Mouse (Mus musculus) G1E (cell line): ENCODE measurements at regions not wholly inside any gene's neighbourhood (a gene's known extent, or its start where the extent isn't known, plus 50 kb on each side); places are given as distances from the start of the nearest gene placed in this dataset.

Source experiments
- ATAC-seq: 2 replicates; pipeline ENCODE4 v1.8.0; 2016; ENCODE audit warnings: mild to moderate bottlenecking; ENCODE audit not compliant: insufficient number of reproducible peaks, poor library complexity, low FRiP score, severe bottlenecking; ENCODE audit errors: extremely low read depth
- DNase-seq: peaks from one replicate; pipeline ENCODE4 v3.0.0; 2012; ENCODE audit warnings: low spot score
- H3K27me3 ChIP-seq: 2 replicates; pipeline ENCODE4 v1.6.1; 2012; ENCODE audit warnings: mild to moderate bottlenecking, low read length, inconsistent platforms; ENCODE audit not compliant: insufficient read depth
- H3K36me3 ChIP-seq: replicated peaks from 2 replicates; pipeline ENCODE3; 2012; ENCODE audit warnings: mild to moderate bottlenecking, inconsistent platforms
- H3K4me1 ChIP-seq: 2 replicates; pipeline ENCODE4 v1.6.1; 2012; ENCODE audit warnings: low read depth, low read length, inconsistent platforms, mixed read lengths; ENCODE audit not compliant: insufficient read depth
- H3K4me3 ChIP-seq: 2 replicates; pipeline ENCODE4 v1.5.1; 2012; ENCODE audit warnings: low read depth, mild to moderate bottlenecking, inconsistent platforms, low read length, moderate library complexity, mixed read lengths
- H3K9me3 ChIP-seq: replicated peaks from 2 replicates; pipeline ENCODE4 v1.6.1; 2012; ENCODE audit warnings: inconsistent platforms
- CTCF ChIP-seq: IDR thresholded peaks from 2 replicates; pipeline ENCODE4 v1.5.1; 2012; ENCODE audit warnings: low read depth, low read length, inconsistent platforms, mixed read lengths
- GATA1 ChIP-seq: IDR thresholded peaks from 2 replicates; pipeline ENCODE4 v1.6.1; 2012; ENCODE audit warnings: borderline replicate concordance, low read length, inconsistent platforms, mixed read lengths
- GATA2 ChIP-seq: IDR thresholded peaks from 2 replicates; pipeline ENCODE4 v1.6.1; 2012; ENCODE audit warnings: low read depth, low read length, inconsistent platforms, borderline replicate concordance
- POLR2AphosphoS5 ChIP-seq: IDR thresholded peaks from 2 replicates; pipeline ENCODE4 v1.6.1; 2012; ENCODE audit warnings: low read depth, low read length, inconsistent platforms; ENCODE audit not compliant: insufficient replicate concordance
- TAL1 ChIP-seq: conservative IDR thresholded peaks from 2 replicates; pipeline ENCODE4 v1.6.1; 2012; ENCODE audit warnings: low read depth, low read length, inconsistent platforms, mixed read lengths

- H3K4me3 ChIP-seq, result no peak overlapping the region
- H3K9me3 ChIP-seq, result peaks cover 57% of the 10 kb centered on the region
- DNase-seq (no peak), ATAC-seq (no peak)
- no peaks in the 10 kb centered on the region for H3K27me3 ChIP-seq
- H3K36me3 ChIP-seq, result no peaks in the 10 kb centered on the region
- no peaks in the 10 kb centered on the region for H3K4me1 ChIP-seq
- no peak for TF ChIP-seq TAL1
- no peak for TF ChIP-seq POLR2AphosphoS5
- TF ChIP-seq GATA2, result no peak
- TF ChIP-seq CTCF, result no peak
- no peak for TF ChIP-seq GATA1
Measured at GRCm38 (mm10) chr10:126625466-126625865, 275.7 kb downstream of the Atp23 start.

DNA sequence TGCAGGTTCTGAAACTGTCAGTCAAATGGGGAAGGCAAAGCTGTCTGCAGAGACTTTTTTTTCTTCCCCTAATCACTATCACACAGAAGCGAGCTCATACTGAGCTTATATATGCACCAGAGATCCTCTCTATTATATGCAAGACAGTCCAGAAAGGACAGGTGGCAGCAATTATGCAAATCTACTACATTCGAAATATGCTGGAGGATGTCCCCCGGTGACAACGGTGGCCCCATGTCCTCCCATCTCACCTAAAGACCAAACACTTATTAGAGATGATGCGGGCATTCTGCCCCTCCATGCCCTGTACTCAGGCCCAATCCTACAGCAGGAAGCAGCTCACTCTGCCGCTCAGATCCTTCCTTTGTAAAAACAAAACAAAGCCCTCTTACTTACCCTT, 280.4 kb downstream of the Atp23 start:
- Histone ChIP-seq H3K36me3 (no peaks in the 10 kb centered on the region), H3K4me3 (no peak overlapping the region), H3K4me1 (no peaks in the 10 kb centered on the region), H3K27me3 (no peaks in the 10 kb centered on the region), H3K9me3 (peaks cover 54% of the 10 kb centered on the region)
- DNase-seq (no peak), ATAC-seq (no peak)
- TF ChIP-seq GATA1 (no peak), TAL1 (no peak), POLR2AphosphoS5 (no peak), CTCF (no peak), GATA2 (no peak)

- DNase-seq, result no peak
- no peak for ATAC-seq
- peaks cover 56% of the 10 kb centered on the region for H3K9me3 ChIP-seq
- no peak for TF ChIP-seq POLR2AphosphoS5
- TF ChIP-seq GATA1, result no peak
- TF ChIP-seq GATA2, result no peak
- TF ChIP-seq TAL1, result no peak
- TF ChIP-seq CTCF, result no peak
- H3K27me3 ChIP-seq, result no peaks in the 10 kb centered on the region
- H3K4me3 ChIP-seq, result no peak overlapping the region
- H3K36me3 ChIP-seq, result no peaks in the 10 kb centered on the region
- no peaks in the 10 kb centered on the region for H3K4me1 ChIP-seq
Measured at GRCm38 (mm10) chr10:126619970-126620369, 281.2 kb downstream of the Atp23 start.

DNA sequence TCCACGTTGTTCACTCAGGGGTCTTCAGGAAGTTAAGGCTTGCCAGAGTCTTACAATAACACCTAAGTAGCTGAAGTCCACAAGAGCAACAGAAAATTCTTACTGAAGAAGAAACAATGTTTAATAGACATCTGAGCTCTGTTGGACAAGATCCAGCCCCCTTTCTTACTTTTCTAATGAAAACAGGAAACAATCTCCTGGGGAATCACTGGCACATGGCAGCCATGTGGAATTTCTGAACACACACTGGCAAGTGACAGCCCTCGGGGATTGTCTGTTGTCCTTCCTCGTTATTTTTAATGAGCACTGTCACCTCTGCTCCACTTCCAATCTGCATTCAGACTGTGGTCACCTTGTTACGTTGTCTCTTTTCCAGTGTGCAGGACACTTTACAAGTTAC, 288.9 kb downstream of the Atp23 start:
- Histone ChIP-seq H3K9me3 (peaks cover 58% of the 10 kb centered on the region), H3K4me1 (no peaks in the 10 kb centered on the region), H3K27me3 (no peaks in the 10 kb centered on the region), H3K36me3 (no peaks in the 10 kb centered on the region), H3K4me3 (no peak overlapping the region)
- TF ChIP-seq GATA2 (no peak), POLR2AphosphoS5 (no peak), CTCF (no peak)
- ATAC-seq (no peak), DNase-seq (no peak)

DNA sequence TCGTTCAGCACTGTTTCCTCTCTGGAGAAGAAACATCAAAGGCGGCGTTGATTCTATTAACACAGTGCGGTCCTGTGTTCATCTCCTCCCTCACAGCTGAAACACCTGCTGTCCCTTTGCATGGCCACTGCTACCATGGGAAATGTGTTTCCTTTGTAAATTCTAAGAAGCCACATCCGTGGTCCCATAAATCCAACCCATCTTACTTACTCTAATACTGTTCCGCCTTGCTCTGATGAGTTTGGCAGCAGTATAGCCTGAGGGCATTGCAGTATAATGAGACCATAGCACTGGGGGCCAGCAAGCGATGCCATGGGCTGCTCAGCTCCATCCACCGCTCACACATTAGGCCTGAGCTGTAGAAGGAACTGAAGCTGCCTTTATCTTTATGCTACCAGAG, 290.6 kb downstream of the Atp23 start:
- Histone ChIP-seq H3K36me3 (no peaks in the 10 kb centered on the region), H3K4me1 (no peaks in the 10 kb centered on the region), H3K4me3 (no peak overlapping the region), H3K9me3 (peaks cover 56% of the 10 kb centered on the region), H3K27me3 (no peaks in the 10 kb centered on the region)
- no peak for ATAC-seq
- TF ChIP-seq POLR2AphosphoS5 (no peak), TAL1 (no peak), CTCF (no peak), GATA2 (no peak), GATA1 (no peak)
- DNase-seq, result no peak

GRCm38 (mm10) chr10:126599686-126600085, 301.5 kb downstream of the Atp23 start:
- H3K36me3 ChIP-seq, result no peaks in the 10 kb centered on the region
- no peaks in the 10 kb centered on the region for H3K4me1 ChIP-seq
- H3K4me3 ChIP-seq, result no peak overlapping the region
- no peak for DNase-seq
- TF ChIP-seq TAL1, result no peak
- no peak for TF ChIP-seq GATA1
- no peak for TF ChIP-seq GATA2
- TF ChIP-seq CTCF, result no peak
- no peak for TF ChIP-seq POLR2AphosphoS5
- no peak for ATAC-seq
- no peaks in the 10 kb centered on the region for H3K27me3 ChIP-seq
- peaks cover 46% of the 10 kb centered on the region for H3K9me3 ChIP-seq

DNA sequence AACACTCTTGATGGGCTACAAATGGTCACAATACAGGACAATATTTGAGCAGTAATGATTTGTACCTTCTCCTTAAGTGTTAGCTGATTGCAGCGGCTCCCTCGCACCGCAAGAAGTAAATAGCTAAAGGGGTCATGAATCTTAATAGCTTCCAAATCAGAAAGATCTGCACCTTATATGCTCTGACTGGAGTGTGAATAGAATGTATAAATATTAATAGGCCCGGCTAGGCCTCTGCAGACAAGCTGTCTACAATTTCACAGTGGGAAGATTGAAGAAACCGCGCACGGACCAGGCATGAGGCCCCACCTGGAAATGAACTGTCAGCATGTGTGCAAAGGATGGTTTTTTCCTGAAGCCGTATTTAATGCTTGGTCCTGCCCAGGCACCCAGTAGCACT, 333.0 kb downstream of the Atp23 start:
- Histone ChIP-seq H3K4me1 (no peaks in the 10 kb centered on the region), H3K9me3 (peaks cover 49% of the 10 kb centered on the region), H3K36me3 (no peaks in the 10 kb centered on the region), H3K27me3 (no peaks in the 10 kb centered on the region), H3K4me3 (no peak overlapping the region)
- no peak for TF ChIP-seq CTCF
- TF ChIP-seq TAL1, result no peak
- no peak for TF ChIP-seq GATA1
- TF ChIP-seq GATA2, result no peak
- TF ChIP-seq POLR2AphosphoS5, result no peak
- ATAC-seq (no peak), DNase-seq (no peak)
